Mouse (Mus musculus) liver, adult 2 months (tissue): ENCODE results near the gene H1foo. TPM values are rescaled to one million over a fixed set of nuclear protein-coding genes. Genes with fewer than 3 reads are reported as not detected.

Experiments used
- DNase-seq: peaks from one replicate; pipeline ENCODE4 v3.0.0-alpha.2; 2011; ENCODE audit warnings: low read depth, low spot score; ENCODE audit errors: extremely low read depth
- H3K27ac ChIP-seq: fragments of 200-500 bp; replicated peaks from 2 replicates; pipeline ENCODE4 v1.5.1; 2012; ENCODE audit warnings: low read depth, mild to moderate bottlenecking, control low read depth, inconsistent platforms, low read length; ENCODE audit not compliant: insufficient read depth
- H3K27me3 ChIP-seq: fragments of 200-500 bp; 2 replicates; pipeline ENCODE4 v1.6.1; 2012; ENCODE audit warnings: mild to moderate bottlenecking, moderate library complexity, low read length, inconsistent platforms; ENCODE audit not compliant: control insufficient read depth, insufficient read depth
- H3K36me3 ChIP-seq: fragments of 200-500 bp; 2 replicates; pipeline ENCODE4 v1.6.1; 2012; ENCODE audit warnings: low read length, inconsistent platforms; ENCODE audit not compliant: control insufficient read depth, insufficient read depth
- H3K4me1 ChIP-seq: fragments of 200-500 bp; 2 replicates; pipeline ENCODE4 v1.6.1; 2011; ENCODE audit warnings: low read length; ENCODE audit not compliant: control insufficient read depth, insufficient read depth
- H3K4me3 ChIP-seq: fragments of 200-500 bp; 2 replicates; pipeline ENCODE4 v1.5.1; 2011; ENCODE audit warnings: low read depth, mild to moderate bottlenecking, control low read depth, low read length, moderate library complexity; ENCODE audit not compliant: insufficient read depth
- H3K79me2 ChIP-seq: fragments of 200-500 bp; 2 replicates; pipeline ENCODE4 v1.6.1; 2012; ENCODE audit warnings: inconsistent platforms, mild to moderate bottlenecking, low read length, moderate library complexity; ENCODE audit not compliant: control insufficient read depth, insufficient read depth
- H3K9ac ChIP-seq: fragments of 200-500 bp; 2 replicates; pipeline ENCODE4 v1.6.1; 2012; ENCODE audit warnings: low read depth, mild to moderate bottlenecking, control low read depth, inconsistent platforms, low read length
- CTCF ChIP-seq: fragments of 200-500 bp; IDR thresholded peaks from 2 replicates; pipeline ENCODE4 v1.5.1; 2011; ENCODE audit warnings: low read depth, low read length, control low read depth
- POLR2A ChIP-seq: fragments of 200-500 bp; IDR thresholded peaks from 2 replicates; pipeline ENCODE4 v1.6.1; 2011; ENCODE audit warnings: low read length, control low read depth; ENCODE audit not compliant: insufficient read depth; ENCODE audit errors: extremely low read depth
- WGBS: fragments of 180-500 bp; shearing (Covaris S2); methylation state at CpG from one replicate; pipeline ENCODE4 v1.1.7; 2018; 5-methylcytosine and 5-hydroxymethylcytosine counted together
- polyA plus RNA-seq: library from polyadenylated mRNA; depleted of rRNA; stranded (reverse); fragments of >200 nt; gene quantifications from 2 replicates; pipeline ENCODE4 v1.2.3, GENCODE M21; 2012
- total RNA-seq: library from RNA; depleted of rRNA; stranded (reverse); fragments of >200 nt; gene quantifications from 2 replicates; pipeline ENCODE4 v1.2.3, GENCODE M21; 2014

H1foo gene
- total and polyA plus RNA-seq, 2 experiments = not detected

DNA sequence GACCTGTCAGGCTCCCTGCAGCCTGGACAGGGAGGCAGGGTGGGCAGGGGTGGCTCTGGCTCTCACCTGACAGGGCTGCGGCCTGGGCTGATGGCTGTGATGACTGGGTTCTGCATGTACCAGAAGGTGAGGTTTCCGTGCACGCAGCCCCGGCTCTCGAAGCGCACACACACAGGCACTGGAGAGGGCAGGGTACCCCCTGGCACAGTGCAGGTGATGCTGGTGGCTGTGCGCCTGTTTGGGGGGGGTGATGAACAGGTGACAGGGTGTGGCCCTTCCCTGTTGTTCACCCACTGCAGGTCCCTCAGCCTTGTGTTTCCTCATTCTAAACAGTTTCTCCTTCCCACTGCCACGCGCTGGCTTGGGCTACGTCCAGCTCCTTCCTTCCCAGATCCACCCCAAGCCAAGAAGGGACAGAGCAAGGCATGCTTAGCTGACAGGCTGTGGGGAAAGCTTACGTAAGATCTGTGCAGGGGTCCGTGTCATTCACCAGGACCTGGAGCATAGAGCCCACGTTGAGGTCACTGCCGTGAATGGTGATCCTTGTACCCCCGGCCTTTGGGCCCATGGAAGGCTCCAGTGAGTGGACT, 22.6 kb downstream of the H1foo start:
- no peak for DNase-seq
- Histone ChIP-seq H3K4me1 (peaks cover 4% of the 10 kb centered on the region; the same call in 1 of the 2 replicates), H3K4me3 (no peak overlapping the region), H3K27ac (no peak overlapping the region), H3K36me3 (no peaks in the 10 kb centered on the region), H3K9ac (no peak overlapping the region), H3K79me2 (no peaks in the 10 kb centered on the region), H3K27me3 (no peaks in the 10 kb centered on the region)
- TF ChIP-seq CTCF = no peak
- 89% methylated on average over 15 of the region's 15 CpGs for WGBS

DNA sequence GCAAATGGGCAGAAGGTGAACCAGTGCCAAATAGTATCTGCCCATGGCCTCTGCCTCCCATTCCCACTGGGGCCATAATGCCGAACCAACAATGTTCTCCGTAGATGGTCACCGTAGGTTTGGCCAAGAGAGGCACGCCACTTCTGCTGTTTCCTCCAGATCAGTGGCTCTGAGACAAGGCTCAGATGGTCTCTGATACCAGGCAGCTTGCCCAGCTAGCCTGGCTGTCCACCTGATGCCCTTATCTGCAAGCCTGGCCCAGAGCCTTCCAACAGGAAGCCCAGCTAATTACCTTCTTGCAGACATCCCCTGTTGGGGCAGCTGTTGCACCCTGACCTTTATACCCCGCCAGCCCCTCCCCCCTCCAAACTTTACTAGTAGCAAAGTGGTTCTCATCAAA, 23.3 kb downstream of the H1foo start:
- Histone ChIP-seq H3K79me2 (no peaks in the 10 kb centered on the region), H3K27me3 (no peaks in the 10 kb centered on the region), H3K27ac (no peak overlapping the region), H3K4me1 (peaks cover 4% of the 10 kb centered on the region; the same call in 1 of the 2 replicates), H3K9ac (no peak overlapping the region), H3K4me3 (no peak overlapping the region), H3K36me3 (no peaks in the 10 kb centered on the region)
- DNase-seq = no peak
- TF ChIP-seq CTCF (no peak), POLR2A (no peak)
- WGBS = 69% methylated on average over 5 of the region's 5 CpGs

DNA sequence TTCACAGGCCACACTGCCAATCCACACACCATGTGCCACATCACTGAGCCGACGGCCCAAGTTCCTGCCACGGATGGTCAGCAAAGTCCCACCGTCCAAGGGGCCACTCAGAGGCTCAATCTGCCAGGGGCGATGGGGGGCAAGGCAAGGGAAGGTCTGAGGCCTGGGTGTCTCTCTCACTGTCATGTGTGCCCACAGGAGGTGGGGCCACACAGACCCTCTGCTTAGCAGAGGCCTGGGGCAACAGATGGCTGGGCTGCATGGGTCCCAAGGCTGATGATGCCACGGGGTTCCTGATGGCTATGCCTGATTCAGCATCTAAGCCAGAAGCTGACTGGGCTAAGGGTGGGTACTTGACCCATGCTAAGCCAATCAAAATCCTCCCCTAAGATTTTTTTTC, 24.0 kb downstream of the H1foo start:
- peaks cover 4% of the 10 kb centered on the region; the same call in 1 of the 2 replicates for H3K4me1 ChIP-seq
- no peaks in the 10 kb centered on the region for H3K36me3 ChIP-seq
- H3K27me3 ChIP-seq = no peaks in the 10 kb centered on the region
- H3K27ac ChIP-seq = no peak overlapping the region
- no peak for DNase-seq
- WGBS = 89% methylated on average over 6 of the region's 6 CpGs
- no peak for TF ChIP-seq POLR2A
- no peak for TF ChIP-seq CTCF
- H3K4me3 ChIP-seq = no peak overlapping the region
- H3K9ac ChIP-seq = no peak overlapping the region
- H3K79me2 ChIP-seq = no peaks in the 10 kb centered on the region

DNA sequence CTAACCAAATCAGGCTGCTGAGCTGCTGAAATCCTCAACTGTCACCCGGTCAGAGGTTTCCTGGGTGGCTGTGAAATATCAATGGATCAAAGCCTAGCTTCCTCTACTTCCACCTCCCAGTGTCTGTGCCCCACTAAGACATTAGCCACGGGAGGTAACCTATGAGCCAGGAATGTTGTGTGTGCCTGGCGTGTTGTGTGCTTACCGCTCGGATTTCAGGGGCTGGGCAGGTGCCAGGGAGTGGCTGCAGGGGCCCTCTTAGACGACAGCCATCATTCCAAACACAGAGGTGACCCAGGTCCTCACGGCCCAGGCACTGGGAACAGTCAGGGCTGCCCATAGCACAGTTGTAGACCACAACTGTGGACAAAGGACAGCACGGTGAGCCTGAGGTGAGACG, 24.4 kb downstream of the H1foo start:
- 87% methylated on average over 9 of the region's 9 CpGs for WGBS
- Histone ChIP-seq H3K4me3 (no peak overlapping the region), H3K9ac (no peak overlapping the region), H3K4me1 (peaks cover 4% of the 10 kb centered on the region; the same call in 1 of the 2 replicates), H3K36me3 (no peaks in the 10 kb centered on the region), H3K27me3 (no peaks in the 10 kb centered on the region), H3K79me2 (no peaks in the 10 kb centered on the region), H3K27ac (no peak overlapping the region)
- no peak for DNase-seq
- no peak for TF ChIP-seq CTCF
- no peak for TF ChIP-seq POLR2A

DNA sequence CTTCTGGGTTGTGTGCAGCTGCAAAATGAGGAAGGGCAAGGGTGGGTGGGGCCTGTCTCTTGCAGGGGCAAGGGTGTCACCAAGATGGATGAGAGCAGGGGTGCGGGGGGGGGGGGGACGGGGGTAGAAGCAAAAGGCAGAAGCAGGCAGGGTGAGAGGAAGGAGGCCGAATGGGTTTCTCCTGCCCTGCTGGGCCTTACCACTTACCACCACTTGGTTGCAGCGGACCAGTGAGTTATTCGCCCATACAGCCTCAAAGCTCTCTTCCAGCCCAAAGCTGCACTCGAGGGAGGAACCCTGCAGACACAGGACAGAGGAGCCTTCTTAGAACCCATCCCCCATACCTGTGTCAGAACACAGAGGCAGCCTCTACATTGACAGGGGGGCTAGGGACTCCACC, 25.2 kb downstream of the H1foo start:
- H3K27ac ChIP-seq = no peak overlapping the region

DNA sequence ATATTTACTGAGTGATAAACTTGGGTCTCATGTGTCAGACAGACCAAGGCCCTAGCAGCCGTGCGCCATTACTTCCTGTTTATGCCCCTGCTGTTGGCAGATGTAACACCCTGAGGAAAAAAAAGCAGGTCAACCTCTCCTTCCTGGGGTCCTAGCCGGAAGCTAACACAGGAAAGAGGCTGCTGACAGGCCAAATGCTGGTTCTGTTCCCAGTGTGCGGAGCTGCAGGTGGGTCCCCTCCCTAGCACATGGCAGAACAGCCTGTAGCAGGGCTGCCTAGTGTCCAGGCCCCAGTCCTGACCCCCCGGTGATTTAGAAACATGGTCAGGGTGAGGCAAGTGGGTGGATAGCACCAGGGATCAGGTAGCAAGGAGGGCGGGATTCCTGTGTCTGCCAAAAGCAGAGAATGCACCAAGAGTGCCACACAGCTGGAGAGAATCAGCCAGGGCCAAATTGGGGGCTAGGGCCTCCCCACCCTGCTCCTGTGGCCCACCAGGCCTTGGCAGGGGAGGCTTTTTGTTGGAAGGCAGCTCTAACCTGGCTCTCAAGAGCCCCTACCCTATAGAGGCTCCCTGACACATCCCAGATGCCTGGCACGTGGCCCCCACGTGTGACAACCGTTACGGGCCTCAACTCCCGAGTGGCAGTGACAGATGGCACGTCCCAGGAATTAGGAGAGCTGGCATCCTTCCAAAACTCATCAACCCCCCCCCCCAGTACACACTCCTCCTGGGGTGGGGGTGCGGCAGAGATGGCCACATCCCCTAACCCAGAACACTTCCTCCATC, 26.7 kb downstream of the H1foo start:
- peaks cover 4% of the 10 kb centered on the region; the same call in 1 of the 2 replicates for H3K4me1 ChIP-seq
- H3K9ac ChIP-seq = no peak overlapping the region
- peak; percentile 23 for DNase-seq
- no peaks in the 10 kb centered on the region for H3K79me2 ChIP-seq
- no peak overlapping the region for H3K4me3 ChIP-seq
- H3K27me3 ChIP-seq = no peaks in the 10 kb centered on the region
- no peak for TF ChIP-seq CTCF
- TF ChIP-seq POLR2A = no peak
- 69% methylated on average over 13 of the region's 13 CpGs for WGBS
- peak overlapping the region; percentile 24; the same call in 1 of the 2 replicates for H3K27ac ChIP-seq
- H3K36me3 ChIP-seq = no peaks in the 10 kb centered on the region

More for the DNA sequence above, 25.2 kb downstream of the H1foo start:
- H3K27me3 ChIP-seq = no peaks in the 10 kb centered on the region
- 90% methylated on average over 5 of the region's 6 CpGs for WGBS
- DNase-seq = no peak
- no peak overlapping the region for H3K9ac ChIP-seq
- H3K4me1 ChIP-seq = peaks cover 4% of the 10 kb centered on the region; the same call in 1 of the 2 replicates
- no peaks in the 10 kb centered on the region for H3K79me2 ChIP-seq
- no peaks in the 10 kb centered on the region for H3K36me3 ChIP-seq
- TF ChIP-seq CTCF = no peak
- TF ChIP-seq POLR2A = no peak
- H3K4me3 ChIP-seq = no peak overlapping the region
